Mouse (Mus musculus) embryonic stem cell, embryonic (primary cell): ENCODE measurements around the gene Ntmt1.

Source experiments
- CTCF ChIA-PET, 4 experiments: fragments of 300-600 bp in 2 of 4; fragments of 350-600 bp in 2 of 4; sonication (Branson Sonifier 250); formaldehyde crosslinking; loops; one replicate each; lab custom pipeline; 2022; ENCODE audit warnings: inconsistent platforms in 2 of 4; lab: Charles Lee
- POLR2A ChIA-PET, 4 experiments: fragments of 300-600 bp in 2 of 4; fragments of 350-600 bp in 2 of 4; sonication (Branson Sonifier 250); formaldehyde crosslinking; loops; one replicate each; lab custom pipeline; 2022; ENCODE audit warnings: antibody characterized with exemption in 4 of 4, inconsistent platforms in 1 of 4; lab: Charles Lee

Ntmt1 gene

DNA sequence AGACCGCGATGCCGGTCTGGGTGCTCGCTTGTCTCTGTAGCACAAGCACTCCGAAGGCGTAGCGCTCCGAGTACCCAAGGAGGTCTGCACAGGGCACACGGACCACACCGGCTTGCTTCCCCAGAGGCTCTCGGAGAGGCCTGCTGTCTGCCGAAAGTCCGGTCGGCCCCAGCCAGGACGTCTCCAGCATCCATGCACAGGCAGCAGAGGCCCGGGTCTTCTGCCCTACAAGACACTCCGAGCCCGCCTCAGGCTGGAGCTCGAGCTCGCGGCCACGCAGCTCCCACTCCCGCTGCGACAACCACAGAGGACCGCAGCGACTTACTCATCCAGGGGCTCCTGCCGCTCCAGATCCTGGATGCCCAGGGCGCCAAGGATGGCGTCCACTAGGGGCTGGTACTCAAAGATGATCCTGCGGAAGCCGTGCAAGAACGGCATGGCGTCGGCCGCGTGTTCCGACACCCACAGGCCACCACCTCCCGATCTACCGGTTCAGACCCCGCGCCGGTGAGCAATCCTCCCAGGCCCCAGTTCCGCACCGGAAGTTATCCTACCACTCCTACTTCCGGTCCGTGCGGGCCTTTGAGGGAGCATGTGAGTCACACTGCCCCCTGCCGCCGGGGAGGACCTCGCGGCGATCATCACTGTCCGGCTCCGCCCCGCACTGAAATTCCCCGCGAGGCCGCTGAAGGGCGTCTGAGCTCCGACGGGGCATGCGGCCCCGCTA is 20.3 kb downstream of the Ntmt1 start:
- ChIA-PET POLR2A (interaction anchor here in 3 of 4 experiments (0.6 to 17.5 kb wide), 34 partner anchors 8 to 626 kb away, joined by 3 to 251 read pairs (median 3); partner anchors contain the start of genes 1700001O22Rik (in 2 of the 3), Ier5l (in 2 of the 3), Ntmt1 (in 2 of the 3) and Ptges (in 2 of the 3)), CTCF (interaction anchor here (0.5 to 3.7 kb wide), 64 partner anchors 8 to 393 kb away, joined by 3 to 27 read pairs (median 4); partner anchors contain the start of genes Ntmt1 (in 2 of the 4) and Ptges (in 1 of the 4))

GRCm38 (mm10) chr2:30829315-30829714 is 21.7 kb downstream of the Ntmt1 start:
- CTCF ChIA-PET, result interaction anchor here (0.6 to 3.7 kb wide), 51 partner anchors 8 to 1435 kb away, joined by 3 to 27 read pairs (median 5); partner anchors contain the start of genes Ntmt1 (in 2 of the 4), 1700001O22Rik (in 1 of the 4), Ptges (in 1 of the 4) and Tor1b (in 1 of the 4)
- POLR2A ChIA-PET, result interaction anchor here (0.7 to 17.5 kb wide), 21 partner anchors 9 to 393 kb away, joined by 3 to 251 read pairs (median 4); partner anchors contain the start of genes 1700001O22Rik (in 2 of the 4), Ier5l (in 2 of the 4), Ntmt1 (in 2 of the 4) and Tor1b (in 1 of the 4)

GRCm38 (mm10) chr2:30830283-30830795 is 22.7 kb downstream of the Ntmt1 start, which contains the start of gene Asb6:
TSS of gene Asb6 (minus strand) at chr2:30830333.
- ChIA-PET POLR2A (interaction anchor here in 2 of 4 experiments (1.5 to 17.5 kb wide), 3 partner anchors 25 to 394 kb away, joined by 3 to 251 read pairs (median 220); partner anchors contain the start of genes 1700001O22Rik (in 2 of the 2) and Ntmt1 (in 2 of the 2)), CTCF (interaction anchor here in 3 of 4 experiments (0.6 to 3.4 kb wide), 7 partner anchors 23 to 394 kb away, joined by 3 to 23 read pairs (median 12); partner anchors contain the start of genes Ntmt1 (in 1 of the 3) and Ptges (in 1 of the 3))

DNA sequence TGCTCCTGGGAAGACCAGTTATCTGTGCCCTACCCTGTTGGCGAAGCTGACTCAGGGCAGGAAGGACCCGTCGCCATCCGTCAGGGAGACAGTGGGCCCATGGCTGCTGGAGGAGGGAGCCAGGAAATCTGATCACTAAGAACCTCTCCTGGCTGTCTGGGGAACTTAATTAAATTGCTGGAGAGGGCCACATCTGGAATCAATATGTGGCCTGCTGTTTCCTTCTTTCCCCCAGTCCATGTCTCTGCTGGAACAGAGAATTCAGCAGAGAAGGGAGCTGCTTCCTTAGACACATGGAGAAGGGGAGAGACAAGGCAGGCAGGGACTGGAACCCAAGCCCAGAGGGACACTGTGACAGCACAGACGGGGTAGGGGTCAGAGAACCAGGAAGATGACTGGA is 26.0 kb downstream of the Ntmt1 start:
- POLR2A ChIA-PET, result interaction anchor here in 2 of 4 experiments (1.3 to 1.6 kb wide), 2 partner anchors 11 to 85 kb away, joined by 3 read pairs; no protein-coding TSS in a partner anchor
- CTCF ChIA-PET, result interaction anchor here in 1 of 4 experiments (1.1 kb wide), 1 partner anchor 239 kb away, joined by 3 read pairs; the partner anchor contains the start of gene Cstad

DNA sequence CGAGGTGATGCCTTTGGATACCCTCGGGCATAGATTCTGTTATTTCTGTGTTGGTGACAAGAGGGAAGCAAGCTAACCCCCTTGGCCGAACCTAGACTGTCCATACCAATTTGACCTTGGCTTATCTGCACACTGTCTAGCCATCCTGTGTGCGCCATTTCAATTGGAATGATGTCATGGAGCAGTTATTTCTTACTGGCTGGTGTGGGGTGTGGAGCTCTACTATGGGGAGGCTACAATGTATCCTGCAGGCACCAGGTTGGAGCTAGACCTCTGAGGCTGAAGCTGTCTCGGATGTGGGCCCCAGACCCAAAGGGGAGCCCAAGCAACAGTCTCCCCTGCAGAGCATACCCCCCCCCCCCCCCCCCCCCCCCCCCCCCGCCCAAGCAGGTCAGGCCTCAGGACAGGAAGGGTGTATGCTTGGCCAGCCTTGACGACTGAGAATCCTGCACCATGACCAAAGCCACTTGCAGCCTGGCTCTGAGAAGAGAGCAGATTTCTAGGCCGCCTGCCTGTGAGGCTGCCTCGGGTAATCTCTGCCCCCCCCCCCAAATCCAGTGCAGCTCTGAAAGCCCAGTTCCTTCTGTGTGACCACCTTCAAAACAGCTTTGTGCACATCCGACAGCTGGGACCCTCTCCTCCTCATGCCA is 26.9 kb downstream of the Ntmt1 start, which contains the start of gene Prrx2:
Gene Prrx2, plus strand, starts transcription at position 600 of the 650 bp plus-strand sequence.
- ChIA-PET POLR2A (interaction anchor here in 3 of 4 experiments (0.6 to 1.8 kb wide), 10 partner anchors 13 to 117 kb away, joined by 3 to 6 read pairs (median 3); partner anchors contain the start of gene Ntmt1 (in 2 of the 3)), CTCF (interaction anchor here (0.6 to 1.4 kb wide), 10 partner anchors 9 to 393 kb away, joined by 3 to 11 read pairs (median 4); partner anchors contain the start of gene Cstad (in 1 of the 4))

- POLR2A ChIA-PET, result interaction anchor here in 3 of 4 experiments (0.6 to 1.8 kb wide), 7 partner anchors 8 to 106 kb away, joined by 3 to 6 read pairs (median 3); partner anchors contain the start of gene Ptges (in 1 of the 3)
- CTCF ChIA-PET, result interaction anchor here in 1 of 4 experiments (0.8 to 1.1 kb wide), 2 partner anchors 90 to 396 kb away, joined by 3 read pairs; no protein-coding TSS in a partner anchor
Observed at GRCm38 (mm10) chr2:30836238-30836990, 28.8 kb downstream of the Ntmt1 start.

DNA sequence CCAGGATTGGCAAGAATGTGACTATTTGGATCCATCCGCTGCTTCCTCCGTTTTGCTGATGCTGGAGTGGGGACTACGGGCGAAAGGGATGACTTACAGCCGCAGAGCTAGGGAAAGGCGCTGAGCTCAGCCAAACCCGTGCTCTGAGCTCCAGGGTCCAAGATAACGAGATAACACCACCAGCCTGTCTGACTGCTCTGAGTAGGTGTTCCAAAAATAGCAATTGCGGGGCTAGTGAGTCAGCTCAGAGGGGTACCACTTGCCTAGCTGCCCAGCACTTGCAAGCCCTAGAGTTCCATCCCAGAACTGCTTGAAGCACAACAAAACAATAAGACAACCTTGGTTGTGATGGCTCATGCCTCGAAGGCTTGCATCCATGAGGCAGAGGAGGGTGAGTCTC is 35.0 kb downstream of the Ntmt1 start:
- ChIA-PET POLR2A (interaction anchor here in 1 of 4 experiments (0.7 to 1.1 kb wide), 3 partner anchors 21 to 87 kb away, joined by 3 read pairs; partner anchors contain the start of gene Ptges), CTCF (interaction anchor here in 3 of 4 experiments (0.6 to 0.9 kb wide), 5 partner anchors 13 to 108 kb away, joined by 3 to 5 read pairs (median 3); partner anchors contain the start of gene Ptges (in 1 of the 3))

GRCm38 (mm10) chr2:30845152-30846070 is 37.8 kb downstream of the Ntmt1 start:
- ChIA-PET POLR2A (interaction anchor here (0.7 to 1.6 kb wide), 10 partner anchors 9 to 610 kb away, joined by 3 to 5 read pairs (median 3); partner anchors contain the start of gene Ier5l (in 1 of the 4)), CTCF (interaction anchor here (0.7 to 1.6 kb wide), 9 partner anchors 10 to 93 kb away, joined by 3 to 5 read pairs (median 3); partner anchors contain the start of genes Ptges (in 2 of the 4) and Prrx2 (in 1 of the 4))

GRCm38 (mm10) chr2:30846236-30846635 is 38.6 kb downstream of the Ntmt1 start:
- ChIA-PET POLR2A (interaction anchor here (0.7 to 1.6 kb wide), 7 partner anchors 9 to 609 kb away, joined by 3 to 5 read pairs (median 3); no protein-coding TSS in a partner anchor), CTCF (interaction anchor here (0.7 to 1.6 kb wide), 8 partner anchors 11 to 92 kb away, joined by 3 to 5 read pairs (median 3); partner anchors contain the start of genes Ptges (in 2 of the 4) and Prrx2 (in 1 of the 4))

GRCm38 (mm10) chr2:30846723-30847122 is 39.1 kb downstream of the Ntmt1 start:
- POLR2A ChIA-PET, result interaction anchor here in 3 of 4 experiments (0.8 to 1.6 kb wide), 3 partner anchors 10 to 55 kb away, joined by 3 to 5 read pairs (median 3); no protein-coding TSS in a partner anchor
- CTCF ChIA-PET, result interaction anchor here in 2 of 4 experiments (1.1 to 1.6 kb wide), 4 partner anchors 18 to 83 kb away, joined by 3 to 5 read pairs (median 3); partner anchors contain the start of gene Ptges (in 2 of the 2)

DNA sequence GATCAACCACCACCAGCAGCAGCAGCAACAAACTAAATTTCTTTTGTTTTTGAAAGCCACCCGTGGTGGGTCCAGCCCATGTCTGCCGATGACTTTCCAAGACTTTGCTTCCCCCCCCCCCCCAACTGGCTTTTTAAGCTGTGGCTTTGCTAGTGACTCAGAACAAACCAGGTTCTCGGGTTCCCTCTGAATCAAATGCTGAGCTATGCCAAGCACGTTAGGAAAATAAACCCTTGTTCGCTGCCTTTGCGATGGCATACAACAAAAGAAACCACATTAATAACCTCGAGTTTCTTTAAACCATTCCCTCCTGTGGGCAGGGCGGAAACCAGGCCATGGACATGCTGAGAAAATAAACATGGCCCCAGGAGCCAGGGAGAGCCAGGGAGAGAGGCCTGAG is 40.6 kb downstream of the Ntmt1 start:
- CTCF ChIA-PET, result interaction anchor here in 2 of 4 experiments (0.6 kb wide), 2 partner anchors 1098 to 1117 kb away, joined by 3 read pairs; no protein-coding TSS in a partner anchor
- POLR2A ChIA-PET, result interaction anchor here in 1 of 4 experiments (0.6 to 1.3 kb wide), 2 partner anchors 79 to 471 kb away, joined by 3 to 7 read pairs; no protein-coding TSS in a partner anchor

DNA sequence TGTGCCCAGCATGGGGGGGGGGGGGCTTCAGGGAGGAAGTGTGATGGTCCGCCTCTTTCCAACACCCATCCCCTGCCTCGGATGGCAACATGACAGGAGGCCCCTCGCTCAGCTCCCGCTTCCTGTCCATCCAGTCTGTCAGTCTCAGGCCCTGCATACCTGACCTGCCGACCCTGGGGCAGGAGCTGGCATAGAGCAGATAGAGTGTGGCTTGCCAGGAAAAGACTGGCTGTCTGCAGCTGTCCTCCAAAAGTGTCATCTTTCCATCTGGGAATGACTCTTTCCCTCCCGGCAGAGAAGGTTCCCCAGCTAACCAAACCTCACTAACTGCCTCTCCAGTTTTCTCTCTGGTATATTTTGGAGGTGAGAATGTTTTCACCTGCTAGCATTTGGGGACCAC is 43.0 kb downstream of the Ntmt1 start:
- ChIA-PET POLR2A (interaction anchor here (0.5 to 1.3 kb wide), 5 partner anchors 21 to 1030 kb away, joined by 3 to 5 read pairs (median 4); partner anchors contain the start of gene Ntmt1 (in 1 of the 4)), CTCF (interaction anchor here in 1 of 4 experiments (0.7 kb wide), 1 partner anchor 668 kb away, joined by 9 read pairs; no protein-coding TSS in a partner anchor)

DNA sequence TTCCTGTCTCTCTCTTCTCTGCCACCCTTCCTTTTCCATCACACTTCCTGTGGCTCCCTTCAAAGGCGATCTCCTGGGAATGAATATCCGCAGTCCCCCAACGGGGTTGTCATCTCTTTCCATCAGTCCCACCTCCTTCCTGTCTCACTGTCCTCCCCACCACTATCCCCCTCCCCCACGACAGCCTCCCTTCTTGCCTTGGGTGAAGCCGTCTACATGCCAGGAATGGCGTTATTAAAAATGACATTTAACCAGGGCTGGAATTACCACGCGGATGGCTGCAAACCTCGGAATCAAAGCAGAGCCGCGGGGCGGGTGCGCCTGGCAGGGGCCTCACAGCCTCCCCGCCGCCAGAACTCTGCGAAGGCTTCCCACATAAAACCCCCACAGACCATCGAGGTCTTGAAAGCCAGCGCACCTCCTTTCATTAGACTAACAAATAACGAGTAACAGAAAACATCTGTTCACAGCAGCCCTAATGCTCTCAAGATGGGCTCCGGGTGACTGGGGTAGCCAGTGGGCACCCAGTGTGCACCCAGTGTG is 45.2 kb downstream of the Ntmt1 start:
- CTCF ChIA-PET, result no interaction called here
- POLR2A ChIA-PET, result interaction anchor here in 3 of 4 experiments (0.7 to 1.5 kb wide), 4 partner anchors 10 to 288 kb away, joined by 3 read pairs; no protein-coding TSS in a partner anchor

- CTCF ChIA-PET, result no interaction called here
- POLR2A ChIA-PET, result interaction anchor here in 3 of 4 experiments (0.6 to 1.1 kb wide), 3 partner anchors 8 to 423 kb away, joined by 3 to 5 read pairs (median 4); no protein-coding TSS in a partner anchor
Observed at GRCm38 (mm10) chr2:30857076-30857475, 49.5 kb downstream of the Ntmt1 start.
